Mouse (Mus musculus): ENCODE results near the gene Cacng6.

The Cacng6 gene

GRCm38 (mm10) chr7:3420466-3420865, 3.5 kb upstream of the Cacng6 start:
- DNase-seq (ENCODE audit: low spot score) = no peak

- DNase-seq (ENCODE audit: low spot score) = no peak
These were observed 2.7 kb upstream of the Cacng6 start for GRCm38 (mm10) chr7:3421297-3421696.

- peak; percentile 16 for DNase-seq (ENCODE audit: low spot score)
These were observed 1.9 kb upstream of the Cacng6 start for GRCm38 (mm10) chr7:3422051-3422450.

- DNase-seq (ENCODE audit: low spot score) = no peak
These were observed 565 bp upstream of the Cacng6 start for GRCm38 (mm10) chr7:3423430-3423829.

- no peak for DNase-seq (ENCODE audit: low spot score)
These were observed 1.1 kb downstream of the Cacng6 start for GRCm38 (mm10) chr7:3425141-3425540.

GRCm38 (mm10) chr7:3430161-3430560, 6.2 kb downstream of the Cacng6 start:
- no peak for DNase-seq (ENCODE audit: low spot score)

- DNase-seq (ENCODE audit: low spot score) = no peak
These were observed 8.1 kb downstream of the Cacng6 start for GRCm38 (mm10) chr7:3432066-3432465.

GRCm38 (mm10) chr7:3437941-3438340, 13.9 kb downstream of the Cacng6 start:
- no peak for DNase-seq (ENCODE audit: low spot score)

GRCm38 (mm10) chr7:3439984-3440383, 16.0 kb downstream of the Cacng6 start:
- no peak for DNase-seq (ENCODE audit: low spot score)

GRCm38 (mm10) chr7:3440526-3440925, 16.5 kb downstream of the Cacng6 start:
- DNase-seq (ENCODE audit: low spot score) = no peak

GRCm38 (mm10) chr7:3442476-3443062, 18.6 kb downstream of the Cacng6 start:
- no peak for DNase-seq (ENCODE audit: low spot score)

GRCm38 (mm10) chr7:3444678-3445077, 20.7 kb downstream of the Cacng6 start:
- DNase-seq (ENCODE audit: low spot score) = no peak

GRCm38 (mm10) chr7:3446584-3446983, 22.6 kb downstream of the Cacng6 start:
- DNase-seq (ENCODE audit: low spot score) = no peak

- DNase-seq (ENCODE audit: low spot score) = no peak
These were observed 23.0 kb downstream of the Cacng6 start for GRCm38 (mm10) chr7:3447026-3447425.

- DNase-seq (ENCODE audit: low spot score) = peak; percentile 62
These were observed 24.9 kb downstream of the Cacng6 start for GRCm38 (mm10) chr7:3448737-3449454.

- no peak for DNase-seq (ENCODE audit: low spot score)
These were observed 26.7 kb downstream of the Cacng6 start for GRCm38 (mm10) chr7:3450671-3451070.

- DNase-seq (ENCODE audit: low spot score) = no peak
These were observed 27.2 kb downstream of the Cacng6 start for GRCm38 (mm10) chr7:3451161-3451560.

- no peak for DNase-seq (ENCODE audit: low spot score)
These were observed 29.0 kb downstream of the Cacng6 start for GRCm38 (mm10) chr7:3452821-3453485.

GRCm38 (mm10) chr7:3453486-3454183, 29.6 kb downstream of the Cacng6 start:
- no peak for DNase-seq (ENCODE audit: low spot score)

GRCm38 (mm10) chr7:3457111-3457840, 33.3 kb downstream of the Cacng6 start:
- no peak for DNase-seq (ENCODE audit: low spot score)

GRCm38 (mm10) chr7:3457841-3458217, 33.8 kb downstream of the Cacng6 start:
- no peak for DNase-seq (ENCODE audit: low spot score)

- DNase-seq (ENCODE audit: low spot score) = no peak
These were observed 36.3 kb downstream of the Cacng6 start for GRCm38 (mm10) chr7:3460261-3460660.

All from MN1 (cell line).